Mouse (Mus musculus) lung, embryonic 16.5 days (tissue): Measurements from ENCODE around the gene Cdk15. TPM values are rescaled to one million over a fixed set of nuclear protein-coding genes. Genes with fewer than 3 reads are reported as not detected.

Experiments used
- ATAC-seq: fragments of 200-750 bp; cut with Nextera tagmentation; 2 replicates; pipeline ENCODE4 v1.8.0; 2017; ENCODE audit warnings: low read depth, mild to moderate bottlenecking, moderate library complexity
- H3K27ac ChIP-seq: fragments of 300-500 bp; sonication (generic); 2 replicates; pipeline ENCODE4 v1.5.1; 2014; ENCODE audit warnings: mild to moderate bottlenecking, control low read depth, low read length
- H3K27me3 ChIP-seq: fragments of 300-500 bp; sonication (generic); 2 replicates; pipeline ENCODE4 v1.6.1; 2014; ENCODE audit warnings: low read depth, low read length, mixed read lengths; ENCODE audit not compliant: control insufficient read depth, insufficient read depth
- H3K36me3 ChIP-seq: fragments of 300-500 bp; sonication (generic); 2 replicates; pipeline ENCODE4 v1.6.1; 2014; ENCODE audit warnings: low read length; ENCODE audit not compliant: control insufficient read depth, insufficient read depth
- H3K4me1 ChIP-seq: fragments of 300-500 bp; sonication (generic); replicated peaks from 2 replicates; pipeline ENCODE4 v1.6.1; 2014; ENCODE audit warnings: low read length, mixed read lengths; ENCODE audit not compliant: control insufficient read depth, insufficient read depth
- H3K4me2 ChIP-seq: fragments of 300-500 bp; sonication (generic); 2 replicates; pipeline ENCODE4 v1.6.1; 2014; ENCODE audit warnings: low read depth, low read length, control low read depth
- H3K4me3 ChIP-seq: fragments of 300-500 bp; sonication (generic); 2 replicates; pipeline ENCODE4 v1.5.1; 2014; ENCODE audit warnings: mild to moderate bottlenecking, low read length, control low read depth
- H3K9ac ChIP-seq: fragments of 300-500 bp; sonication (generic); 2 replicates; pipeline ENCODE4 v1.6.1; 2014; ENCODE audit warnings: low read length, control low read depth
- H3K9me3 ChIP-seq: fragments of 300-500 bp; sonication (generic); 2 replicates; pipeline ENCODE4 v1.6.1; 2016; ENCODE audit warnings: low read length; ENCODE audit not compliant: control insufficient read depth
- WGBS: fragments of 180-500 bp; shearing (Covaris S2); extraction: QIAGEN DNeasy Blood & Tissue Kit; methylation state at CpG from one replicate; pipeline ENCODE4 v1.1.7; 2014; 5-methylcytosine and 5-hydroxymethylcytosine counted together
- polyA plus RNA-seq: library from polyadenylated mRNA; unstranded; fragments of >200 nt; fragmentation: Nextera tagmentation; extraction: Ambion mirVana; gene quantifications from 2 replicates; pipeline ENCODE4 v1.2.1, GENCODE M21; 2015

The Cdk15 gene
- polyA plus RNA-seq, 1 experiment from 2014 or later, result not detected

GRCm38 (mm10) chr1:59297167-59297566, 40.5 kb downstream of the Cdk15 start:
- 75% methylated on average over 3 of the region's 3 CpGs for WGBS
- no peaks in the 10 kb centered on the region for H3K36me3 ChIP-seq
- H3K9ac ChIP-seq, result no peak overlapping the region
- no peak overlapping the region for H3K4me2 ChIP-seq
- no peak overlapping the region for H3K4me3 ChIP-seq
- no peak overlapping the region for H3K27ac ChIP-seq
- no peak for ATAC-seq
- no peaks in the 10 kb centered on the region for H3K9me3 ChIP-seq
- H3K27me3 ChIP-seq, result no peaks in the 10 kb centered on the region
- peaks cover 6% of the 10 kb centered on the region for H3K4me1 ChIP-seq

GRCm38 (mm10) chr1:59298491-59299090, 41.9 kb downstream of the Cdk15 start:
- no peak overlapping the region for H3K4me3 ChIP-seq
- H3K9me3 ChIP-seq, result no peaks in the 10 kb centered on the region
- no peaks in the 10 kb centered on the region for H3K27me3 ChIP-seq
- no peaks in the 10 kb centered on the region for H3K36me3 ChIP-seq
- peaks cover 6% of the 10 kb centered on the region for H3K4me1 ChIP-seq
- no peak overlapping the region for H3K27ac ChIP-seq
- WGBS, result 33% methylated on average over 9 of the region's 9 CpGs
- no peak overlapping the region for H3K4me2 ChIP-seq
- no peak for ATAC-seq
- H3K9ac ChIP-seq, result no peak overlapping the region

DNA sequence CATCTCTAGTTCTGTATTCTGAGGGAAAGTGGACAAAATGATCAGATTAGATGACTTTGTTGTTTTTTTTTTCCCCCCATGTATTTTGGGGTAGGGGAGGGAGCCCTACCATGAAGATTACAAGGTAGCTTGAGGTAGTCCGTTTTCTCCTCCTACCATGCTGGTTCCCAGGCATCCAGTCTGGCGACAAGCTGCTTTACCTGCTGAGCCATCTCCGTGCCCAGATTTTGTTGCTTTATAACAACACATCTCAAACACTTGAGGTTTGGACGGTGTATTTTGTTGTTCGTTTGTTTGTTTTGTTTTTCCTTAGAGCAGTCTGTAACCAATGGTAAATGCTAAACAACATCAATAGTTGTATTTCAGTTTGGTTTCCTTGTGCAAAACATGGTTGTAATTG, 50.6 kb downstream of the Cdk15 start:
- Histone ChIP-seq H3K4me2 (no peak overlapping the region), H3K27me3 (no peaks in the 10 kb centered on the region), H3K4me3 (no peak overlapping the region), H3K9ac (no peak overlapping the region), H3K4me1 (peaks cover 3% of the 10 kb centered on the region; the same call in 1 of the 2 replicates), H3K9me3 (no peaks in the 10 kb centered on the region), H3K27ac (no peak overlapping the region), H3K36me3 (no peaks in the 10 kb centered on the region)
- no peak for ATAC-seq
- 83% methylated on average over 5 of the region's 5 CpGs for whole genome bisulfite sequencing

DNA sequence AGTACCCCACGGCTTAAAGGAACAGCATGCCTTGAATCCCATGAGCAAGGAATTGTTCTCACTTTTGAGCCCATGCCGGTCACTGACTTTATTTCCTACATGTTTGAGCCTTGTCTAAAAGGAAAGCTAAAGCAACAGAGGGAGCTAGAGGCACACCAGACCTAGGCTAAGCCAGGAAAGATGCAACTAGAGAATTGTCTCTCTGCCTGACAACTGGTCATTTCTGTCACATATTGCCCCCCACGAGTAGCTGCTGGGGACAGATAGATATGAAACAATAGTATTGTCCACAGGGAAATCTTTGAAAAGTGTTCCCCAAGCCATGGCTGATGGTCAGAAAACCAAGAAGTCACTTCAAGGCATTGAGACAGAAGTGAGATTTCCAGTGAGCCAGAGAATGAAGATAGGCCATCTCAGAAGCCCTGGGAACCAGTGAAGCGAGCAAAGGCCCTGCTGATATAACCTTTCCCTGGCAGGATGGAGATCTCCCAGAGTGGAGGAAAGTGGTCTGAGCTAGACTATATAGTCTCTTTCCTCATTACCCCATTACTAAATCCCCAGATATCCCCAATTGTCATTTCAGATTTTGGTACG, 54.7 kb downstream of the Cdk15 start:
- H3K4me3 ChIP-seq, result no peak overlapping the region
- WGBS, result 71% methylated on average over 5 of the region's 5 CpGs

GRCm38 (mm10) chr1:59312187-59313153, 55.8 kb downstream of the Cdk15 start:
- Histone ChIP-seq H3K9ac (no peak overlapping the region; the same call in 1 of the 2 replicates), H3K9me3 (no peaks in the 10 kb centered on the region), H3K4me2 (no peak overlapping the region), H3K36me3 (no peaks in the 10 kb centered on the region), H3K27me3 (no peaks in the 10 kb centered on the region), H3K4me1 (peaks cover 16% of the 10 kb centered on the region), H3K4me3 (no peak overlapping the region), H3K27ac (no peak overlapping the region)
- no peak for ATAC-seq
- 63% methylated on average over 10 of the region's 10 CpGs for WGBS

More for the DNA sequence above, 54.7 kb downstream of the Cdk15 start:
- H3K4me1 ChIP-seq, result peaks cover 13% of the 10 kb centered on the region
- no peak overlapping the region for H3K27ac ChIP-seq
- H3K36me3 ChIP-seq, result no peaks in the 10 kb centered on the region
- no peak overlapping the region for H3K4me2 ChIP-seq
- H3K9ac ChIP-seq, result no peak overlapping the region
- no peaks in the 10 kb centered on the region for H3K9me3 ChIP-seq
- no peak for ATAC-seq
- H3K27me3 ChIP-seq, result no peaks in the 10 kb centered on the region

DNA sequence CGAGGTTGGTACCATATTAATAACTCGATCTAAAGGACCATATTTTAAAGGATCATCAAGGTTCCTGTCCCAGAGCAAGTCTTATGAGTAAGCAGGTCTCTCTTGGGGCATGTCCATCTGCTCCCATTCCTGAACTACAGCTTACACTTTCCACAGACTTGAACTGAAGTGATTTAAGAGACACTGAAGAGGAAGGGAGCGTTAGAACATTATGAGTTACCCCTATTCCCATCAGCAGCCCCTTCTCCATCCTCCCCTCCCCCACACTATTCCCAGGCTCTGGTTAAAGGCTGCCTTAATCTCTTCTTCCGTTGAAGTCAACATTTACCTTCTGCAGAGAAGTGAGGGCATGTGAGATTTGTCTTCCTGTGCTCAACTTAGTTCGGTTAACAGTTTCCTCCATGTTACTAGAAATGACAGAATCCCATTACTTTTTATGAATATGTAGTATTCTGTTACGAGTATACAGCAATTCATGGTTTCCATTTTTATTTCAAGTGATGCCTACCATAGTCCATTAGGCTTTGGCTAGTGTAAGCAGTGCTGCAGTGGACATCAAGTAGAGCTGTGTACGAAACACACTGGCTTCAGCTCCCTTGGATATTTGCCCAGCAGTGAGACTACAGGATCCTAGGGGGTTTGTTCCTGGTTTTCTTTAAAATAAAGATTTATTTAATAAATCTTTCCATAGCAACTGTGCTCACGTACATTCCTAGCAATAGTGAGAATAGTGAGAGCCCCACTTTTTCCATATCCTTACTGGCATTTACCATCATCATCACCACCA, 56.6 kb downstream of the Cdk15 start:
- no peaks in the 10 kb centered on the region for H3K9me3 ChIP-seq
- 73% methylated on average over 8 of the region's 8 CpGs for WGBS
- no peak overlapping the region for H3K9ac ChIP-seq
- no peak overlapping the region for H3K4me3 ChIP-seq
- H3K4me1 ChIP-seq, result peaks cover 16% of the 10 kb centered on the region
- no peaks in the 10 kb centered on the region for H3K27me3 ChIP-seq
- no peak for ATAC-seq
- no peaks in the 10 kb centered on the region for H3K36me3 ChIP-seq
- no peak overlapping the region for H3K27ac ChIP-seq
- no peak overlapping the region for H3K4me2 ChIP-seq

DNA sequence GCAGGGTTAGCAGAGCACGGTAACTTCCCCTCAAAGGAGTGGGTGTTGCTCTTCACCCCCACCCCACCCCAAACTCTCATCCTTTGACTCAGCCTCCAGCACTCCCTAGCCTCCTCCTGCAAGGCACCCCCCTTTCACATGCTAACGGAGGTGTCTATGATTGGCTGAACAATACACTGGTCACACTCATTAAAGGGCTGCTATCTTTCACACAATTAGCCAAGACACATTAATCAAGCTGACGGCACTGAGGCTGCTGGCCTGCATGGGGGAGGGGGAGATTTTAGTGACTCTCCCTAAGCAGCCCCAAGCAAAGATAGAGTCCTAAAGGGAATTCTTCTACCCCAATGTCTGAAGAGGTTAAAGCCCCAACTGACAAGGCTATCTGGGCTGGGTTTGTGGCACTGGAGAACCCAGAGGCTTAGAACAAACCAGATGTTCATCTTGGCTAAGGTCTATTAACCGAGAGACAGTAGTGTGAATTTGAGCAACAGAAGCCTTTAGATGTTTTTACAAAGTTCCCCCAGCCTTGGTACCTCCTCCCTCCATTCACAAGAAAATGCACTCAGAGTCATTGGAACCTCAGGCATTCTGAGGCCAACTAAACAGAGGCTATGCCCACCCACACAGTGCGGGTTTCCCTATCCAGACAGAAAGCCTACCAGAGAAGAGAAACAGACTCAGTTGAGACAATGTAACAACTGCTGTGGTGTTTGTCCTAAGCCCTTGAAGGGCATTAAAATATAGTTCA, 58.5 kb downstream of the Cdk15 start:
- no peak for ATAC-seq
- no peaks in the 10 kb centered on the region for H3K9me3 ChIP-seq
- H3K27ac ChIP-seq, result no peak overlapping the region
- no peak overlapping the region for H3K4me3 ChIP-seq
- H3K36me3 ChIP-seq, result no peaks in the 10 kb centered on the region
- H3K9ac ChIP-seq, result no peak overlapping the region
- 19% methylated on average over 5 of the region's 5 CpGs for WGBS
- no peak overlapping the region for H3K4me2 ChIP-seq
- H3K27me3 ChIP-seq, result no peaks in the 10 kb centered on the region
- H3K4me1 ChIP-seq, result peaks cover 13% of the 10 kb centered on the region

DNA sequence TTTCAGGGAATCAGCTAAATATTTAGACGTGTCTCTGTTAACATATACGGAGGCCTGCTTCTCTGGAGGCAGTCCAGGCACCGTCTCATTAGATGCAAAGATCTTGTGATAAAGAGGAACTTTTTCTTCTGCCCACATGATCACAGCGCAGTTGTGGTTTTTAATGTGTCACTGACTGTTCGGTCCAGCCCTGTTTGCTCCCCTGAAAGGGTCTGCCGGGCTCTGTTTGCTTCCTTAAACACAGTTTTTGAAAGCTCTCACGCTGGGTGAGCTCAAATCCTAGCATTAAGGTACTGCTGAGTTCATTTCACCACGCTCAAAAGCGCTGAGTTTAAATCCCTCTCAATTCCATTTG, 59.3 kb downstream of the Cdk15 start:
- no peak overlapping the region for H3K4me2 ChIP-seq
- no peak for ATAC-seq
- no peak overlapping the region for H3K27ac ChIP-seq
- H3K36me3 ChIP-seq, result no peaks in the 10 kb centered on the region
- H3K9ac ChIP-seq, result no peak overlapping the region
- 16% methylated on average over 9 of the region's 9 CpGs for WGBS
- peaks cover 18% of the 10 kb centered on the region for H3K4me1 ChIP-seq
- H3K9me3 ChIP-seq, result no peaks in the 10 kb centered on the region
- no peaks in the 10 kb centered on the region for H3K27me3 ChIP-seq
- H3K4me3 ChIP-seq, result no peak overlapping the region
